9 mouse cellular contexts compared by ENCODE assay signal in genomic region chr13:59397571-59397970, GRCm38 (mm10).
A peak's percentile ranks its signal among the peaks of the same experiment; 100 is the strongest.
DNase-seq lines count a peak whose midpoint lies in the region; ATAC-seq and TF ChIP-seq lines count a peak whose summit lies in the region.
"Had no signal": no experiment of that assay in that cellular context is flagged by ENCODE, and none has a peak within 500 bp of the region (broad histone marks: within the 10 kb centered on the region; RNA-seq: fewer than 3 reads in every experiment).

No protein-coding gene starts in this region.

- no peaks in the 10 kb centered on the region for H3K79me2 ChIP-seq in C2C12 (ENCODE audit: control insufficient read depth, insufficient read depth)

- no peaks in the 10 kb centered on the region for H3K9me3 ChIP-seq in intestine, embryonic 14.5 days (ENCODE audit: control insufficient read depth, low read length)
- no peaks in the 10 kb centered on the region for H3K9me3 ChIP-seq in intestine, embryonic 15.5 days
- H3K9me3 ChIP-seq: neural tube, embryonic 13.5 days had no signal

- no peaks in the 10 kb centered on the region for H3K36me3 ChIP-seq in intestine, embryonic 14.5 days (ENCODE audit: control insufficient read depth, insufficient read depth, low read length)
- no peaks in the 10 kb centered on the region for H3K36me3 ChIP-seq in intestine, embryonic 15.5 days
- H3K36me3 ChIP-seq in C2C12 (ENCODE audit: control insufficient read depth, insufficient read depth) = no peaks in the 10 kb centered on the region
- H3K36me3 ChIP-seq: neural tube, embryonic 13.5 days had no signal

- no peak overlapping the region for H3K9ac ChIP-seq in intestine, embryonic 14.5 days (ENCODE audit: low read length)
- H3K9ac ChIP-seq in intestine, embryonic 15.5 days = no peak overlapping the region
- H3K9ac ChIP-seq: neural tube, embryonic 13.5 days had no signal

- peak; percentile 35 for TF ChIP-seq CTCF in C2C12 (IDR thresholded peaks at IDR 0.05; ENCODE audit: control insufficient read depth, insufficient read depth, insufficient read length)

- H3K4me2 ChIP-seq in intestine, embryonic 14.5 days (ENCODE audit: low read length) = no peak overlapping the region
- no peak overlapping the region for H3K4me2 ChIP-seq in intestine, embryonic 15.5 days (replicated peaks)
- H3K4me2 ChIP-seq: neural tube, embryonic 13.5 days had no signal

- 30% methylated on average over 3 of the region's 3 CpGs for WGBS in intestine, embryonic 14.5 days
- 27% methylated on average over 3 of the region's 3 CpGs for WGBS in intestine, embryonic 15.5 days

- H3K27ac ChIP-seq in intestine, embryonic 14.5 days (ENCODE audit: low read depth) = no peak overlapping the region
- no peak overlapping the region for H3K27ac ChIP-seq in intestine, embryonic 15.5 days
- H3K27ac ChIP-seq: neural tube, embryonic 13.5 days had no signal

- no peak overlapping the region for H3K4me3 ChIP-seq in intestine, embryonic 14.5 days (ENCODE audit: low read depth, low read length)
- no peak overlapping the region for H3K4me3 ChIP-seq in intestine, embryonic 15.5 days (replicated peaks)
- no peak overlapping the region for H3K4me3 ChIP-seq in C2C12 (ENCODE audit: insufficient read depth, poor library complexity, severe bottlenecking)
- H3K4me3 ChIP-seq: neural tube, embryonic 13.5 days had no signal

- no peaks in the 10 kb centered on the region for H3K27me3 ChIP-seq in intestine, embryonic 14.5 days (replicated peaks; ENCODE audit: control insufficient read depth, insufficient read depth, low read length)
- no peaks in the 10 kb centered on the region for H3K27me3 ChIP-seq in intestine, embryonic 15.5 days (replicated peaks)
- peaks cover 6% of the 10 kb centered on the region for H3K27me3 ChIP-seq in C2C12 (ENCODE audit: control insufficient read depth, insufficient read depth, insufficient read length)
- H3K27me3 ChIP-seq: neural tube, embryonic 13.5 days had no signal

- H3K79me3 ChIP-seq in C2C12 (ENCODE audit: low read depth) = no peaks in the 10 kb centered on the region

- H3ac ChIP-seq in C2C12 (ENCODE audit: control insufficient read depth, insufficient read length, low read depth) = no peak overlapping the region

- H3K4me1 ChIP-seq in intestine, embryonic 14.5 days (replicated peaks; ENCODE audit: control insufficient read depth, insufficient read depth, low read length) = no peaks in the 10 kb centered on the region
- H3K4me1 ChIP-seq in intestine, embryonic 15.5 days (replicated peaks) = no peaks in the 10 kb centered on the region

- ATAC-seq in intestine, embryonic 14.5 days (replicated peaks; ENCODE audit: low FRiP score, low TSS enrichment, low read depth) = no peak
- ATAC-seq in intestine, embryonic 15.5 days = no peak
- ATAC-seq in activated CD4-positive, CD25-positive, alpha-beta regulatory T cell, adult 4 months = no peak

- peak; percentile 63 for DNase-seq in intestine, embryonic 14.5 days (ENCODE audit: low spot score)
- peak; percentile 57 for DNase-seq in ZHBTc4 (ENCODE audit: low read depth, low spot score)
- peak; percentile 71 for DNase-seq in embryo, embryonic 10 days (ENCODE audit: low spot score)
- peak; percentile 71 for DNase-seq in kidney, postnatal 10 days
- DNase-seq in ovary, postnatal 36 days (ENCODE audit: low spot score) = peak; percentile 24

TF ChIP-seq in C2C12, 6 proteins besides CTCF, POLR2A, EP300 and RAD21:
- TF ChIP-seq USF1 (IDR thresholded peaks at IDR 0.05; ENCODE audit: low read depth) (no peak), FOSL1 (IDR thresholded peaks at IDR 0.05; ENCODE audit: insufficient read depth, low read length, poor library complexity, severe bottlenecking) (no peak), MYOD1 (IDR thresholded peaks at IDR 0.05; ENCODE audit: control insufficient read depth, insufficient read length, low read depth) (no peak), MAX (IDR thresholded peaks at IDR 0.05) (no peak), MYOG (IDR thresholded peaks at IDR 0.05; ENCODE audit: control insufficient read depth, extremely low read depth, insufficient read length) (no peak), CEBPB (IDR thresholded peaks at IDR 0.05; ENCODE audit: low read depth) (no peak)
